Mouse (Mus musculus) urinary bladder, postnatal 0 days (tissue): ENCODE results near the gene AW146154. TPM values are rescaled to one million over a fixed set of nuclear protein-coding genes. Genes with fewer than 3 reads are reported as not detected.

ENCODE experiments used
- polyA plus RNA-seq: library from polyadenylated mRNA; unstranded; fragments of >200 nt; fragmentation: Nextera tagmentation; extraction: Ambion mirVana; gene quantifications from 2 replicates; pipeline ENCODE4 v1.2.1, GENCODE M21; 2015

AW146154 gene
- polyA plus RNA-seq = 6.1 and 7.0 TPM in 2 replicates

GRCm38 (mm10) chr7:41499389-41500049, at the start of gene AW146154, which contains the start of gene Gm20449:
Gene AW146154 (minus strand): TSS chr7:41499890.
Gene Gm20449 (minus strand): TSS chr7:41499417.

DNA sequence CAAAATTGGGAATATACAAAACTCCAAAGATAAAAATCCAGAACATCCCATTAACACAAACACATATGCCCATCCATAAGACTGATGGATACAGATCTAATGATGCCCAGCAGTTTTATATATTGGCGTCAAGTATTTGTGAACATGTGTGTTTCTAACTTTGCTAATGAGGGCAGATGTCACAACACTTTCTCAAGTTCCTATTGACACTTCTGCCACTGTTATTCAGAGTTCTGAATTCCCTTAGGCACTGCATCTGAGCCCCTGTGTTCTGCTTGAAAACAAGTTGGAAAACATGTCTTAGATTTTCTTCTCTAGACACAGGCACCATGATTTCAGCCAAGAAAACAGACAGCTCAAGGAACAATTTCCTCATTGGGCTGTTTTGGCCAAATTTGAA, 51.1 kb downstream of the AW146154 start, which contains the start of gene Vmn2r57:
Gene Vmn2r57, minus strand, starts transcription at position 101 of the 400 bp plus-strand sequence.

Other genes starting within 250 kb of the AW146154 start
- 9.5 and 10.1 TPM in 2 replicates for gene AI987944, start 106.5 kb downstream of the AW146154 start, polyA plus RNA-seq
- gene Vmn2r57, start 51.2 kb downstream of the AW146154 start, polyA plus RNA-seq = 0.11 TPM in 1 of 2 replicates, not detected in the other
- not detected in 2 replicates for gene Gm20449, start 473 bp downstream of the AW146154 start, polyA plus RNA-seq
- gene Gm6871, start 73.8 kb upstream of the AW146154 start, polyA plus RNA-seq = not detected in 2 replicates
- gene 2610021A01Rik, start 99.3 kb upstream of the AW146154 start, polyA plus RNA-seq = 3.7 and 4.6 TPM in 2 replicates
- 5.3 and 5.6 TPM in 2 replicates for gene Zfp788, start 133.3 kb upstream of the AW146154 start, polyA plus RNA-seq